Mouse (Mus musculus) neural tube, embryonic 13.5 days (tissue): ENCODE measurements at regions not wholly inside any gene's neighbourhood (a gene's known extent, or its start where the extent isn't known, plus 50 kb on each side); places are given as distances from the start of the nearest gene placed in this dataset.

Experiments used
- ATAC-seq: fragments of 200-750 bp; cut with Nextera tagmentation; 2 replicates; pipeline ENCODE4 v1.8.0; 2017; ENCODE audit warnings: low read depth, mild to moderate bottlenecking, moderate TSS enrichment, moderate library complexity
- H3K27ac ChIP-seq: fragments of 300-500 bp; sonication (generic); replicated peaks from 2 replicates; pipeline ENCODE4 v1.5.1; 2015; ENCODE audit warnings: moderate library complexity, mild to moderate bottlenecking, inconsistent platforms
- H3K27me3 ChIP-seq: fragments of 300-500 bp; sonication (generic); 2 replicates; pipeline ENCODE4 v1.6.1; 2015; ENCODE audit warnings: mild to moderate bottlenecking, inconsistent platforms
- H3K36me3 ChIP-seq: fragments of 300-500 bp; sonication (generic); 2 replicates; pipeline ENCODE4 v1.6.1; 2015; ENCODE audit warnings: mild to moderate bottlenecking, inconsistent platforms
- H3K4me1 ChIP-seq: fragments of 300-500 bp; sonication (generic); replicated peaks from 2 replicates; pipeline ENCODE4 v1.6.1; 2015; ENCODE audit warnings: inconsistent platforms
- H3K4me2 ChIP-seq: fragments of 300-500 bp; sonication (generic); 2 replicates; pipeline ENCODE4 v1.6.1; 2015; ENCODE audit warnings: inconsistent platforms, mild to moderate bottlenecking, moderate library complexity
- H3K4me3 ChIP-seq: fragments of 300-500 bp; sonication (generic); 2 replicates; pipeline ENCODE4 v1.5.1; 2015; ENCODE audit warnings: mild to moderate bottlenecking, inconsistent platforms
- H3K9ac ChIP-seq: fragments of 300-500 bp; sonication (generic); 2 replicates; pipeline ENCODE4 v1.6.1; 2015; ENCODE audit warnings: moderate library complexity, mild to moderate bottlenecking, inconsistent platforms
- H3K9me3 ChIP-seq: fragments of 300-500 bp; sonication (generic); 2 replicates; pipeline ENCODE4 v1.6.1; 2016; ENCODE audit warnings: inconsistent platforms
- WGBS: fragments of 180-500 bp; shearing (Covaris S2); methylation state at CpG from one replicate; pipeline ENCODE4 v1.1.7; 2015; 5-methylcytosine and 5-hydroxymethylcytosine counted together

DNA sequence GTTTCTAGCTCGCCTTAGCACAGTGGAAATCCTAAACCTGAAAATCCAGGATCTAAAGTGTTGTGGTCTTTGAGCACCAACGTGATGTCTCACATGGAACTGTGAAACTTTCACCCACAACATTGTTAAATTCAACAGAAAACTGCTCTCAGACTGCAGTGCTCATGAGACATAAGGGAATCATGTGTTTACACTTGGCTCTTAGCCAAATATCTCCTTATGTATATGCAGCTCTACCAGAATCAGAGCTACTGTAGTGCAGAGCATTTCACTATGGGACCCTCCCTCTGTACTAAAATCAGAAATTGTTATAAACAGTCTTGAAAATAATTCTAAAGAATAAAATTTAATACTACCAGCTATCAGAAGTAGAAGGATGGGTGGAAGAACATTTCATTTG lies 778.8 kb upstream of the Fam84a start:
- H3K4me2 ChIP-seq = no peak overlapping the region
- H3K4me1 ChIP-seq = no peaks in the 10 kb centered on the region
- no peaks in the 10 kb centered on the region for H3K27me3 ChIP-seq
- no peak for ATAC-seq
- H3K27ac ChIP-seq = no peak overlapping the region
- H3K9ac ChIP-seq = no peak overlapping the region
- H3K36me3 ChIP-seq = no peaks in the 10 kb centered on the region
- no peak overlapping the region for H3K4me3 ChIP-seq
- H3K9me3 ChIP-seq = no peaks in the 10 kb centered on the region
- WGBS = 87% methylated on average over 2 of the region's 2 CpGs

DNA sequence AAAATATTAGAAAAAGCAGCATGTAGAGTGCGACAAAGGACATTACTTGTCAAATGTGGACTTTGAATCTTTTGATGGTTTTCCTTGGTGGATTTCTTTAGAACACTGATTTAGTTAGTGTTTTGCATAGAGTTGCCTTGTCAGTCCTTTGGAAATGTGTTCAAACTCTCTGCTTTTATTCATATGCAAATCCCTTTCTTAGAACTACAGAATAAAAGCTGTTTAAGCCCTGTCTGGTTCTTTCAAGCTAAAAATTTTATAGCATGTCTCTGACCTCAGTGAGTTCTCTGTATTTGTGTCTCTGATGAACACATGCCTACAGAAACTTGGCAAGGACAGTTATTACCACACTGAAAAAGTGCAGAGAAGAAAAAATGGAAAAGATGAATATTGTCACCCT lies 775.7 kb upstream of the Fam84a start:
- 31% methylated on average over 1 of the region's 1 CpGs for WGBS
- Histone ChIP-seq H3K4me1 (no peaks in the 10 kb centered on the region), H3K4me3 (no peak overlapping the region), H3K4me2 (no peak overlapping the region), H3K9me3 (no peaks in the 10 kb centered on the region), H3K36me3 (no peaks in the 10 kb centered on the region), H3K9ac (no peak overlapping the region), H3K27ac (no peak overlapping the region), H3K27me3 (no peaks in the 10 kb centered on the region)
- peak; percentile 56; the same call in 1 of the 2 replicates for ATAC-seq

DNA sequence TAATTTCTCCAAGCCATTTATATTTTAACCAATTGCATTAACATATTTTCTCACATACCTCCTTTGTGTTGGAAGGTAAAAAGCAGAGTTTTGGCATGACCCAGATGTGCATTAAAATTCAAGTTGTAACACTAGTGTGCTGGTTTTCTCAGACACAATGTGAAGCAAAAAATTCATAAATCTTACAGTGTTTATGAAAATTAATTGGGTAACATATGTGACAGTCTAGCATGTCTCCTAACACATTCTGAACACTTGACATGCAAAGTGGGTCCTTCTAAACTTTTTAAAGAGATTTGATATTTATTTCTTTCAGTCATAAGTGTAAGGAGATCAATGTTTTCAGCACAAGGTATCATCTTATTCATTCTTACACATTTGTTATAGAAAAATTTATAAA lies 771.9 kb upstream of the Fam84a start:
- Histone ChIP-seq H3K27me3 (no peaks in the 10 kb centered on the region), H3K4me1 (no peaks in the 10 kb centered on the region), H3K9me3 (no peaks in the 10 kb centered on the region), H3K36me3 (no peaks in the 10 kb centered on the region), H3K27ac (no peak overlapping the region), H3K9ac (no peak overlapping the region), H3K4me3 (no peak overlapping the region), H3K4me2 (no peak overlapping the region)
- ATAC-seq = no peak

DNA sequence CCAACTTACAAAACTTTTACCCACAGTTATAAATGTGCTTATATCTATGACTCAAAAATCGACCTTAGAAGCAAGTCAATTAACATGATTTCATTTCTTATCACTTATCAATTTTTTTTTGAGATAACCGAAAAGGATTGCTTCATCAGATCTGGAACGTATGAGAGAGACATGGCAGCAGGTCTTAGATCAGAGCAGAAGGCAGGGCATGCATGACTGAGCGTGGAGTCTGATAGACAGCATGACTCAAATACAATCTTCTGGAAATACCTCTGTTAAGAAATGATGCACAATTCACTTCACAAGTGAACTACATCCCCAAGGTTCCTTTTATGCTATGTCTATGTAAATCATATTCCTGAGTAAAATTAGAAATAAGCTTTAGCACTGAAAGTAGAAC lies 760.1 kb upstream of the Fam84a start:
- 85% methylated on average over 4 of the region's 4 CpGs for WGBS

DNA sequence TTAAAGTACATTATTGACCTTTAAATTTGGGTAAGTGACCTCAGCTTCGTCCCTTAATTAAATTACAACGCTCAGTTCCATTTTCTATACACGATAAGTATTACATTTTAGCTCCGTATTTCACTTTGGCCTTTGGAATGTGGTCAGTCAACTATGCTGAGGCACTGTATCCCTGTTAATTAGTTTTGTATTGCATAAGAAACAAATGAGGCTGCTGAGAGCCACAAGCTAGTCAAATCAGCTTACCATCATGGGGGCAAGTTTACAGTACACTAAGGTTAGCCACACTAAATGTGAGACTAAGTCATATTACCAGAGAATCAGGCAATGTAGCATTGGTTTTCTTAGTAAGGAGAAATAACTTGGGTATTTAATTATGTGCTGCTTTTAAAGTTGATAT lies 731.3 kb upstream of the Fam84a start:
- Histone ChIP-seq H3K27me3 (no peaks in the 10 kb centered on the region), H3K4me1 (no peaks in the 10 kb centered on the region), H3K36me3 (no peaks in the 10 kb centered on the region), H3K9me3 (no peaks in the 10 kb centered on the region), H3K9ac (no peak overlapping the region), H3K27ac (no peak overlapping the region), H3K4me2 (no peak overlapping the region), H3K4me3 (no peak overlapping the region)
- 90% methylated on average over 4 of the region's 4 CpGs for WGBS
- ATAC-seq = no peak

More for the DNA sequence above, 760.1 kb upstream of the Fam84a start:
- H3K27ac ChIP-seq = no peak overlapping the region
- H3K9me3 ChIP-seq = no peaks in the 10 kb centered on the region
- no peak overlapping the region for H3K4me3 ChIP-seq
- H3K4me1 ChIP-seq = no peaks in the 10 kb centered on the region
- no peaks in the 10 kb centered on the region for H3K27me3 ChIP-seq
- ATAC-seq = no peak
- H3K36me3 ChIP-seq = no peaks in the 10 kb centered on the region
- no peak overlapping the region for H3K9ac ChIP-seq
- H3K4me2 ChIP-seq = no peak overlapping the region

DNA sequence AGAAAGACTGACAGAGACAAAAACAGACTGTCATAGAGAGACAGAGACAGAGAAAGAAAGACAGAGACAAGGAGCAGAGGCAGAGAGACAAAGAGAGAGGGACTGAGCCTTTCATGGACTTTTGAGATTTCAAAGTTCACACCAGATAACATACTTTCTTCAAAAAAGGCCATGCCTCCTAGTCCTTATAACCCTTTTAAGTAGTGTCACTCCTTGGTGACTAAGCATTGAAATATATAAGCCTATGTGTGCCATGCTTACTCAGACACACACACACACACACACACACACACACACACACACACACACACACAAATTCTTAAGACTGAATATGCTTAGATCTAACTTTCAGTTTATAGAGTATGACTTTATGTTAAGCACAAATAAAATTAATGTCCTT lies 728.6 kb upstream of the Fam84a start:
- no peaks in the 10 kb centered on the region for H3K36me3 ChIP-seq
- H3K9me3 ChIP-seq = no peaks in the 10 kb centered on the region
- no peak overlapping the region for H3K4me2 ChIP-seq
- no peak overlapping the region for H3K4me3 ChIP-seq
- no peak overlapping the region for H3K27ac ChIP-seq
- H3K9ac ChIP-seq = no peak overlapping the region
- no peak for ATAC-seq
- H3K4me1 ChIP-seq = no peaks in the 10 kb centered on the region
- H3K27me3 ChIP-seq = no peaks in the 10 kb centered on the region

DNA sequence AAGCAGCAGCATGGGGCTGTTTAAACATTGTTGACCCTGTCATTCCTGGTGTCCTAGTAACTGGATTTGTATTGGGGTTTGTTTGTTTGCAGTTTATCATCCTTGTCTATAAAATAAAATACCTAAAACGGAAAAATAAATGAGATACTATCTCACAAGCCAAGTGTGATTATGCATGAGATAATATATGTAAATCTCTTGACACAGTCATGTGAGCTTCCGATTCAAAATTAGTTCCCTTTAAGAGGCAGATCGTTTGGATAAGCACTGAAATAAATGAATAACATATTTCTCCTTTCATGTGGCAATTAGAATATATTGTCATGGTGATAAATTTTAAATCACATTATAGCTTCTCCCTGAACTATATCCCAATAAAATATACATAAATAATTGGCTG lies 723.4 kb upstream of the Fam84a start:
- no peak overlapping the region for H3K27ac ChIP-seq
- no peak overlapping the region for H3K4me3 ChIP-seq
- no peak for ATAC-seq
- no peaks in the 10 kb centered on the region for H3K9me3 ChIP-seq
- no peaks in the 10 kb centered on the region for H3K27me3 ChIP-seq
- H3K4me1 ChIP-seq = no peaks in the 10 kb centered on the region
- WGBS = 51% methylated on average over 3 of the region's 3 CpGs
- H3K36me3 ChIP-seq = no peaks in the 10 kb centered on the region
- no peak overlapping the region for H3K4me2 ChIP-seq
- H3K9ac ChIP-seq = no peak overlapping the region

DNA sequence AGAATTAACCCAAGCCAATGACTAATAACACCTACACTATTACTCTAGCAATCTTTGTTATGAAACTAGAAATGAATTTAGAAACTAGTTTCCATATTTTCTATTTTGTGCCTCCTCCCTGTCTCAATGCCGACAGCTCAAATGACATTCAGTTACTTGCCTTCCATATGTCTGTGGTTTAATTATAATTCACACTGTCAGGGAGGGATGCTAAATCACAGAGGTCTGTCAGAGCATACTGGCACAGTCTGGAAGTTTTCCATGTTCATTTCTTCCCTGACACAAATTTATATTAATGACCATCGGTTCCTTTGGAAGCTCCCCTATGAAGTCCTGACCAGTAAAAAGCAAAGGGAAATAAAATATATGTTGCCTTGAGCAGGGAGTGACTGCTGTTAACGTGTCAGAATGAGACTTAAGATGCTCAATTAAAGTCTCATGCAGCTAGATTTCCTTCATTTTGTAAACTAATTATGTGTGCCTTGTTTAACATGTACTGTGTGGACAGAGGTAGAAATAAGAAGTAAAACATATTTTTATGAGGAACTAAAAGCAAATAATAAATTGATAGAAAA lies 719.6 kb upstream of the Fam84a start:
- Histone ChIP-seq H3K9ac (no peak overlapping the region), H3K4me2 (no peak overlapping the region), H3K27ac (no peak overlapping the region), H3K4me1 (no peaks in the 10 kb centered on the region), H3K27me3 (no peaks in the 10 kb centered on the region), H3K9me3 (no peaks in the 10 kb centered on the region), H3K36me3 (no peaks in the 10 kb centered on the region), H3K4me3 (no peak overlapping the region)
- WGBS = 45% methylated on average over 3 of the region's 3 CpGs
- no peak for ATAC-seq

DNA sequence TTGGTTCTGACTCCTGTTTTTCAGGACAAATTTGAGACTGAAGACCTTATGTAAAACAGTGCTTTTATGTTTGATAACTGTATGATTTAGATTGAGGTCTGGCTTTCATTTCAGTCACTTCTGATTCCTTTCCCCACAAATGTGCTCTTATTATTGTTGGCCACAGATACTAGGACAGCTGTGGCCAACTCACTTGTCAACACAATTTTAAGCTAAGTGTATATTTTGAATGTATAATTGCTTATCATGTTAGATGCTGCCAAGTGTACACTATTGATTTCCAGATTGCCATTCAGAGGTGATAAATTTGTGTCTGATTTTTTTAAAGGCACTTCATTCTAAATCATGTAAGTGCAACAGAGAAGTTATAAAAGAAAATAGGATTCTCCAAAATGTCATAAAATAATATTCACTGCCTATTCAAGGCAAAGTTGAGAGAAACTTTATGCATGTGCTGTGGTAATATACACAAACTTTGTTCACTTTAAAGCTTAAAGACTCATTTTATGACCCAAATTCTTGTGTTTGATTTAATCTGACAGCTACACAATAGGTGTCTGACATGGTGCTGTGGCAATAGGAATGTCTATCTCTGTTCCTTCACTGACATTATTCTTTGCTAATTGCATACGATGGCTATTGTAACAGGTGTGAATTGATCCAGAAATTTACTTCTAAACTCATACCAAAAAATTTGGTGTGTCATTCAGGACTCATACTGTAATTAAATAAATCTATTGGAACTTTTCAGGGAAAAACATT lies 708.1 kb upstream of the Fam84a start:
- H3K27ac ChIP-seq = no peak overlapping the region
- H3K4me2 ChIP-seq = no peak overlapping the region
- 77% methylated on average over 1 of the region's 1 CpGs for WGBS
- H3K27me3 ChIP-seq = no peaks in the 10 kb centered on the region
- no peaks in the 10 kb centered on the region for H3K4me1 ChIP-seq
- no peaks in the 10 kb centered on the region for H3K9me3 ChIP-seq
- no peaks in the 10 kb centered on the region for H3K36me3 ChIP-seq
- H3K4me3 ChIP-seq = no peak overlapping the region
- no peak for ATAC-seq
- H3K9ac ChIP-seq = no peak overlapping the region

DNA sequence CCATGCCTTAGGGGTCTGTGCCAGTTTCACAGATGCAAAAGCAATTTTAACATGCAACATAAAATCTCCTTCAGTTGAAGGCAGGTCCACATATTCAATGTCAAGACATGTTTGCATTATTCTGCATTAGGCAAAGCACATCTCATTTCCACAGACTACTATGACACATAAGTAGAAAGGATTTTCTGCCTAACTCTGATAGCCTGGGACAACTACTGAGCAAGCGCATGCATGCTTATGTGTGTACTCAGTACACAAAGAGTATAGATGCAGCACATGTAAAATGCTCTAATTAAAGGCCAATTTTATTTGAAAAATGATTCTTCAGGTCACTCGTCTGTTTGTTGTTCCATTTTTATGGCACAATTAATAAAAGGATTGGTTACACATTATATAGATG lies 707.2 kb upstream of the Fam84a start:
- Histone ChIP-seq H3K9ac (no peak overlapping the region), H3K4me1 (no peaks in the 10 kb centered on the region), H3K9me3 (no peaks in the 10 kb centered on the region), H3K4me2 (no peak overlapping the region), H3K36me3 (no peaks in the 10 kb centered on the region), H3K27ac (no peak overlapping the region), H3K4me3 (no peak overlapping the region), H3K27me3 (no peaks in the 10 kb centered on the region)
- ATAC-seq = no peak
- 86% methylated on average over 2 of the region's 2 CpGs for WGBS

DNA sequence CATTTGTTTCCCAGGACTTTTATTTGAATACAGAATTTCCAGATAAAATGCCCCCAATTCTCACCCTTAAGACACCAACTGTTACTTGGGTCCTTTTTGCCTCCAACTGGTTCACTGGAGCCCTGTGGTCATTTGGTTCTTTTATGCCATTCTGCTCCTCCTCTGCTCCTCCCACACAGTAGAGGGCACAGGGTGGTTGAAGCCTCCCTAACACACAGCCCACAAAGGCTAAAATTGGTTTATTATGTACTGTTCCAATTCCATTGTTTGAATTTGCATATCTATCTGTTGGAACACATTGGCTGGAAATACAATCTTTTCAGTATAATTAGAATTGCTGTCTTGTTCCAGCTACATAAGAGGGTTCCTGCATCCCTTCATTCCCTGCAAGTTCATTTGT lies 683.7 kb upstream of the Fam84a start:
- no peak overlapping the region for H3K4me3 ChIP-seq
- ATAC-seq = no peak
- H3K4me2 ChIP-seq = no peak overlapping the region
- H3K36me3 ChIP-seq = no peaks in the 10 kb centered on the region
- no peaks in the 10 kb centered on the region for H3K9me3 ChIP-seq
- no peak overlapping the region for H3K9ac ChIP-seq
- no peaks in the 10 kb centered on the region for H3K4me1 ChIP-seq
- no peak overlapping the region for H3K27ac ChIP-seq
- H3K27me3 ChIP-seq = no peaks in the 10 kb centered on the region
